Mouse (Mus musculus) limb, embryonic 13.5 days (tissue): ENCODE results near the gene Nr2e3. TPM values are rescaled to one million over a fixed set of nuclear protein-coding genes. Genes with fewer than 3 reads are reported as not detected.
"Not testable (repeated sequence)": the region's sequence is repeated elsewhere in the genome, so short reads cannot be mapped to it uniquely, and the experiment has no call there.

ENCODE experiments used
- ATAC-seq: fragments of 200-750 bp; cut with Nextera tagmentation; 2 replicates; pipeline ENCODE4 v1.8.0; 2017; ENCODE audit warnings: low read depth, moderate number of reproducible peaks, moderate TSS enrichment; ENCODE audit not compliant: low FRiP score
- H3K27ac ChIP-seq: fragments of 300-500 bp; sonication (generic); 2 replicates; pipeline ENCODE4 v1.5.1; 2015; ENCODE audit warnings: inconsistent platforms, mild to moderate bottlenecking, moderate library complexity
- H3K27me3 ChIP-seq: fragments of 300-500 bp; sonication (generic); 2 replicates; pipeline ENCODE4 v1.6.1; 2015; ENCODE audit warnings: mild to moderate bottlenecking, inconsistent platforms
- H3K36me3 ChIP-seq: fragments of 300-500 bp; sonication (generic); 2 replicates; pipeline ENCODE4 v1.6.1; 2015; ENCODE audit warnings: inconsistent platforms, mild to moderate bottlenecking, moderate library complexity
- H3K4me1 ChIP-seq: fragments of 300-500 bp; sonication (generic); 2 replicates; pipeline ENCODE4 v1.6.1; 2015; ENCODE audit warnings: inconsistent platforms
- H3K4me2 ChIP-seq: fragments of 300-500 bp; sonication (generic); replicated peaks from 2 replicates; pipeline ENCODE4 v1.6.1; 2015; ENCODE audit warnings: inconsistent platforms, mild to moderate bottlenecking, moderate library complexity
- H3K4me3 ChIP-seq: fragments of 300-500 bp; sonication (generic); 2 replicates; pipeline ENCODE4 v1.5.1; 2015; ENCODE audit warnings: moderate library complexity, mild to moderate bottlenecking, inconsistent platforms
- H3K9ac ChIP-seq: fragments of 300-500 bp; sonication (generic); 2 replicates; pipeline ENCODE4 v1.6.1; 2015; ENCODE audit warnings: mild to moderate bottlenecking, inconsistent platforms
- H3K9me3 ChIP-seq: fragments of 300-500 bp; sonication (generic); 2 replicates; pipeline ENCODE4 v1.6.1; 2016; ENCODE audit warnings: inconsistent platforms
- WGBS: fragments of 180-500 bp; shearing (Covaris S2); methylation state at CpG from one replicate; pipeline ENCODE4 v1.1.7; 2015; 5-methylcytosine and 5-hydroxymethylcytosine counted together
- polyA plus RNA-seq: library from polyadenylated mRNA; unstranded; fragments of >200 nt; fragmentation: Nextera tagmentation; extraction: Ambion mirVana; gene quantifications from 2 replicates; pipeline ENCODE4 v1.2.1, GENCODE M21; 2015

Nr2e3 gene
- polyA plus RNA-seq, 1 experiment from 2014 or later = 2.1 TPM

DNA sequence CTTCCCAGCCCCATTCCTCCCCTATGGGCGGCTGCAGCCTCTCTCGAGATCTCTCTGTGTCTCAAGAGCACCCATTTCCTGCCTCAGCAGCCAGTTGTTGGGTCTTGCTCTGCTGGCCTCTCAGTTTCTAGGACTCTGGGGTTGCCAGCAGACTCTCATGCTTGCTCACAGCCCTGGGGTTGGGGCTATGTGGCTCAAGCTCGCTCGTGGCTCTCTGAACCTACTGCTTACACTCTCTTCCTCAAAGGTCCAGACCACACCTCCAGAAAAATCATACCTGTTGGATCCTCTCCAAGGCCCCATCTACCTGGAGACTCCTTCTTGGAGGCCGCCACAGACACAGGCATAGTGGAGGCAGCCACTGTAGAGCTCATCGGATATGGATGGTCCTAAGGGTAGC, 10.9 kb downstream of the Nr2e3 start:
- peaks cover 7% of the 10 kb centered on the region; the same call in 1 of the 2 replicates for H3K4me1 ChIP-seq
- WGBS = 75% methylated on average over 6 of the region's 6 CpGs
- no peak for ATAC-seq
- no peak overlapping the region for H3K4me3 ChIP-seq
- no peak overlapping the region for H3K4me2 ChIP-seq
- H3K9me3 ChIP-seq = no peaks in the 10 kb centered on the region
- no peaks in the 10 kb centered on the region for H3K36me3 ChIP-seq
- H3K27me3 ChIP-seq = no peaks in the 10 kb centered on the region
- no peak overlapping the region for H3K27ac ChIP-seq
- no peak overlapping the region for H3K9ac ChIP-seq

DNA sequence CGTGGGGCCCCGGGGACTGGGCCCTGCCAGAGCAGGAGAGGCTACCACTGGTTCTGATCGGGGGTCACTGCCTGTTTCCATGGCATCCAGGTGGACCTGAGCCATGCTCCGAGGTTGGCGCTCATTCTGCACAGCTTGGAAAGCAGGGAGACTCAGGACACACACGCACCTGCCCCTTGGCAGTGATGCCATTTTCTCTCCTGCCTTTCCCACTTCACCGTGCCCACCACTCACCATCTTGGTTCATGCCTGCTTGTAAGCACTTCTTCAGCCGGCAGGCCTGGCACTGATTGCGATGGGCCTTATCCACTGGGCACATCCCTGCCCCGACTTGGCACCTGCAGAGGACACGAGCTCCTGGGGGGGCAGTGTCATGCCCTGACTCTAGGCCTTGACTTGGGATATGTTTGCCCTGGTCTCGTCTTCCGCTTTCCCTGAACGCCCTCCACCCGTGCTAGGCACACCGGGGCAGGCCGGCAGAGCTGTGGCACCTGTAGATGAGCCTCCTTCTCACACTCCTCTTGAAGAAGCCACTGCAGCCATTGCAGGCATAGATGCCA, 11.7 kb downstream of the Nr2e3 start:
- Histone ChIP-seq H3K27ac (no peak overlapping the region), H3K9ac (no peak overlapping the region), H3K4me1 (peaks cover 2% of the 10 kb centered on the region; the same call in 1 of the 2 replicates), H3K27me3 (no peaks in the 10 kb centered on the region), H3K9me3 (no peaks in the 10 kb centered on the region), H3K4me3 (no peak overlapping the region), H3K4me2 (no peak overlapping the region), H3K36me3 (no peaks in the 10 kb centered on the region)
- WGBS = 85% methylated on average over 17 of the region's 17 CpGs
- ATAC-seq = no peak

DNA sequence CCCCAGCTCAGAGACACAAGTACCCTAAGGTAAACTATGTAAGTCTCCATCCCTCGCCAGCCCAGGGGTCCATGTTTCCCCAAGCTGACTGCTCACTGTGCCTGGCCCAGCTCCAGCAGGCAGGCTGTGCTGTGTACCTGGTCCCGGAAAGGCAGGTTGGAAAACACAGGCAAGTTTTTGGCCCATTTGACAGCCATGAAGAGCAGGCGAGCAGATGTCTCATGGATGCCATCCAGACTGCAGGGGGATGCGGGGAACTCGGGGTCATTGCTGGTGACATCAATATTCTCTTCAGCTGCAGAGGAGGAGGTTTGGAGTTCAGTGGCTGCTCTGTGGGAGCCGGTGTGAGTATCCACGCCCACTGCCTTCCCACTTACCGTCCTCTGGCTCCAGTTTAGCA, 12.2 kb downstream of the Nr2e3 start:
- 69% methylated on average over 8 of the region's 8 CpGs for WGBS
- Histone ChIP-seq H3K9me3 (no peaks in the 10 kb centered on the region), H3K27ac (no peak overlapping the region), H3K4me3 (no peak overlapping the region), H3K36me3 (no peaks in the 10 kb centered on the region), H3K4me2 (no peak overlapping the region), H3K9ac (no peak overlapping the region), H3K27me3 (no peaks in the 10 kb centered on the region), H3K4me1 (peaks cover 3% of the 10 kb centered on the region)
- no peak for ATAC-seq

DNA sequence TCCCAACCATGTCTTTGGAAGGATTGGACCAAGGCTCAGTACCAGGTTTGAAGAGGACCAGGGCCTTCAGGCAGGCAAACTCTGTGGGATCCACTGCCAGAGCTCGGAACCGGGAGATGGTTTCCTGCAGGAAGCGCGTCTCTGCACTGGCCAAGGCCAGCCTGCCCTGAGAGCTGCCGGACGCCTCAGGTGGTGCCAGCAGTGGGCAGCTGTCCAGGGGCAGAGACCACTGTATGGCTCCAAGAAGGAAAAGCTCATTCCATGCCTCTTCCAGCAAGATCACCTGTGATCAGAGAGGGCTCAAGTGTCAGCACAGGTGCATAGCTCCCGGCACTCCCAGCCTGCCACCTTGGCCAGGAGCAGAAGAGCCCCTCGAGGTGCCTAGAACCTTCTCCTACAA, 13.2 kb downstream of the Nr2e3 start:
- no peak overlapping the region for H3K27ac ChIP-seq
- H3K36me3 ChIP-seq = no peaks in the 10 kb centered on the region
- H3K9me3 ChIP-seq = no peaks in the 10 kb centered on the region
- no peak overlapping the region for H3K4me2 ChIP-seq
- whole genome bisulfite sequencing = 88% methylated on average over 8 of the region's 8 CpGs
- no peak overlapping the region for H3K4me3 ChIP-seq
- no peaks in the 10 kb centered on the region for H3K27me3 ChIP-seq
- peaks cover 12% of the 10 kb centered on the region for H3K4me1 ChIP-seq
- no peak for ATAC-seq
- no peak overlapping the region for H3K9ac ChIP-seq

DNA sequence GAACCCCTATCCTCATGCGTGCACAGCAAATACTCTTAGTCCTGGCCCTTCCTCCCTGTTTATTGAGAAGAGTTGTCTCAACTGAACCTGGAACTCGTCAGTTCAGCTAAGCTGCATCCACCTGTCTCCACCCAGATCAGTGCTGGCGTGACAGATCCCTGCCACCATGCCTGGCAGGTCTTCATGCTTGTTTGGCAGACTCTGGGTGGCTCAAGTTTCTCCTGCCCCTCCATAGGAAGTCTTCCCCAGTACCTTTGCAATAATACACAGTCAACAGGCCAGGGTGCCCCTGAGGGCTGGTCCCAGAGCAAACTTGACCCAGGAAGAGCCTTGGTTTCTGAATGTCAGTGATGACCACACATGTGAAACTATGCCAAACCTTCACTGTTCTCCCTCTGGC, 15.2 kb downstream of the Nr2e3 start:
- Histone ChIP-seq H3K27me3 (no peaks in the 10 kb centered on the region), H3K4me1 (peaks cover 24% of the 10 kb centered on the region), H3K27ac (no peak overlapping the region), H3K36me3 (no peaks in the 10 kb centered on the region), H3K4me3 (no peak overlapping the region), H3K4me2 (no peak overlapping the region), H3K9me3 (no peaks in the 10 kb centered on the region), H3K9ac (no peak overlapping the region)
- WGBS = 70% methylated on average over 3 of the region's 3 CpGs
- ATAC-seq = no peak

DNA sequence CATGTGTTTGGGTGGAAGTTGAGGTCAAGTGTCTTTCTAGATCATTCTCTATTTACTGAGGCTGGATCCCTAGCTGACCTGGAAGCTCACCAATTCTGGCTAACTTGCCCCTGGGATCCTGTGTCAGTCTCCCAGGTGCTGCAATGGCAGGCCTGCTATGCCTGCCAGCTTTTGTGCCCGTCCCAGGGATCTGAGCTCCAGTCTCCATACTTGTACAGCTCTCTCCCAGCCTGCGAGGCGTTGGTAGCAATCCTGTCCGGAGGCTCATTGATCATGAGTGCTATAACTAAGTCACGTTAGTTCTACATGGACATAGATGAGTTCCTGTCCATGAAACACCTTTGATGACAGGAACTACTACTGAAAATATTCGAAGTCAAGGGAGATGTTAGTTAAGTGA, 16.6 kb downstream of the Nr2e3 start:
- Histone ChIP-seq H3K27me3 (no peaks in the 10 kb centered on the region), H3K36me3 (no peaks in the 10 kb centered on the region), H3K27ac (no peak overlapping the region), H3K4me3 (no peak overlapping the region), H3K4me1 (peaks cover 31% of the 10 kb centered on the region), H3K9me3 (no peaks in the 10 kb centered on the region), H3K9ac (no peak overlapping the region), H3K4me2 (no peak overlapping the region)
- ATAC-seq = no peak
- 92% methylated on average over 6 of the region's 6 CpGs for WGBS

DNA sequence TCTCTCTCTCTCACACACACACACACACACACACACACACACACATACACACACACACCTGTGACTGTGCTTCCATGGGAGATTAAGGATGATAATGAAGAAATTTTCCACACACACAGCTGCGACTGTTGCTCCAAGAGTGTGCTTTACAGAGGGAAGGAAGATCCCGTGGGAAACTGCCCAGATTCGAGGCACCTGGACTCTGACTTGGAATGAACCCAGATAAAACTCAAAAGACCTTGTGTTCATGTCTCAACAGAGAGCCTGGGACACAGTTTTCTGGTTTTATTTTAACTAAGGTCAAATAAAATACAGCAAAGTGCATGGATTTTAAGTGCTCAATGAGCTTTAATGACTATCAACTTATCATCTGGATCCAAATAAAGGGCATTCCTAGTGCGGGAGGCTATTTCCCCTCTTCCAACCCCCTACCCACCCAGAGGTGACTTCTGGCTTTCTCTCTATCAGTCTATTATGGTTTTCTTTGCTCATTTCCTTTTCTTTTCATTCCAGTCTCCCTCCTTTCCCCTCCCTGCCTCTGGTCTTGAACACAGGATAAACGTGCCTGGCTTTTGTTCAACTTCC, 17.9 kb downstream of the Nr2e3 start:
- Histone ChIP-seq H3K36me3 (no peaks in the 10 kb centered on the region), H3K4me3 (no peak overlapping the region), H3K4me1 (peaks cover 31% of the 10 kb centered on the region), H3K9ac (no peak overlapping the region), H3K27me3 (no peaks in the 10 kb centered on the region), H3K27ac (no peak overlapping the region), H3K9me3 (no peaks in the 10 kb centered on the region), H3K4me2 (no peak overlapping the region)
- peak; percentile 26; the same call in 1 of the 2 replicates for ATAC-seq
- WGBS = 42% methylated on average over 5 of the region's 5 CpGs

DNA sequence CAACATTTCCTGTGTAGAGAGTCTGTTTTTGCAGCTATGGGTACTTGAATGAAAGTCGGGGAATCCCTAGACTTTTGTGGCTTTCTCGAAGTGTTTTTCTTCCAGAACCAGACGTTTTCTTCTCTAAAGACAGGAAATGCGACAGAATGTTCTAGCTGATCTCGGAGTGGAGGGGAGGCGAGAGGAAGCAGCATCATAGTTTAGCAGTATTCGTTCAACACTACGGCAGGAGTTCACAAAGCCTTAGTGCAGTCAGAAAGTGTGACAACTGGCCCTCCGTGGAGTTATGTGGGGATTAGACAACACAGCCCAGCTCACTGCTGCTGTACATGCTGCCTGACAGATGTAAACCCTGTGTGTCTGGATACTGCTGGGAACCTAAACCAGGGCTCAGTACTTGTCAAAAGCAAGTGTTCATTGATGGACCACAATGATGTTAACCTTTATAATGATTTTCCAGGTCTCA, 18.5 kb downstream of the Nr2e3 start:
- ATAC-seq = 0 out of 2 replicates have a peak, but pooled peaks have one; percentile 61
- H3K27me3 ChIP-seq = no peaks in the 10 kb centered on the region
- H3K9me3 ChIP-seq = no peaks in the 10 kb centered on the region
- no peak overlapping the region for H3K27ac ChIP-seq
- WGBS = 39% methylated on average over 9 of the region's 9 CpGs
- H3K36me3 ChIP-seq = no peaks in the 10 kb centered on the region
- H3K4me2 ChIP-seq = no peak overlapping the region
- no peak overlapping the region for H3K4me3 ChIP-seq
- H3K4me1 ChIP-seq = peaks cover 31% of the 10 kb centered on the region
- H3K9ac ChIP-seq = no peak overlapping the region

DNA sequence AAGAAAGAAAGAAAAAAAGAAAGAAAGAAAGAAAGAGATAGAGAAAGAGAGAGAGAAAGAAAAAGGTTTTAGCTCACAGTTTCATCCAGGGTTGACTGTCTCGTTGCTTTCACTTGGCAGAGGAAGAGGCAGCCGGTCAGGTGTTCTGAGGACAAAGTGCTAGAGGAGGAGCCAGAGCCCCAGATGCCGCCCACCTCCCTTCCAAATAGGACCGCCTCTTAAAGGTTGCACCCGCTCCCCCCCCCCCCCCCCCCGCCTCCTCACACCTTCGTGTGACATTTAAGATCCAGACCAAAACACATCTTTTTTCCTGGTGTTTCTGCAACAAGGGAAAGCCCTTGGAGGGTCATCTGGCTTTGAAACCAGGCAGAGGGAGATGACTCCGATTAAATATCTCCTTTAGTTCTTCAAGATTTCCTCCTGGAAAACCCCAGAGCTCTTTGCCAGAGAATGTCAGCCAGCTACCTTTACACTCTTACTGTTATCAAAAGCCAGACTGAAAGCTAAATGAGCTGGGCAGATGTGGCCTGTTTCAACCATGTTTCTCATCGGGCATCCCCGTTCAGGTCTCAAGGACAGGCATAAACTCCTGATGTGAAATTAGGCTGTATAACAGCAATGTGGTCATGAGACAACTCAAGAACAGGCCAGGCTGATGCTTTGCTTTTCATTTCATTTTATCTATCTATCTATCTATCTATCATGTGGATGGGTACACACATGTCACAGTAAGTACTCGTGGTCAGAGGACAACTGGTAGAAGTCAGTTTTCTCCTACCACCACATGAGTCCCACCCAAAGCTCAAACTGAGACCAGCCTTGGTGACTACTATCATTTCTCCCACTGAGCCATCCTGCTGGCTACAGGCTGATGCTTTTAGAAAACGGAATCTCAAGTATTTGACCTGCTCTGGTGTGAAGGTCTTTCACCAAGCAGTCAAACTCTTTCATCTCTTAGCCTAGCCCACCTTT, 19.3 kb downstream of the Nr2e3 start:
- Histone ChIP-seq H3K27me3 (no peaks in the 10 kb centered on the region), H3K36me3 (no peaks in the 10 kb centered on the region), H3K4me3 (no peak overlapping the region), H3K9ac (no peak overlapping the region), H3K4me1 (peaks cover 31% of the 10 kb centered on the region), H3K9me3 (no peaks in the 10 kb centered on the region), H3K4me2 (no peak overlapping the region), H3K27ac (no peak overlapping the region)
- no peak for ATAC-seq
- WGBS = 56% methylated on average over 11 of the region's 12 CpGs

DNA sequence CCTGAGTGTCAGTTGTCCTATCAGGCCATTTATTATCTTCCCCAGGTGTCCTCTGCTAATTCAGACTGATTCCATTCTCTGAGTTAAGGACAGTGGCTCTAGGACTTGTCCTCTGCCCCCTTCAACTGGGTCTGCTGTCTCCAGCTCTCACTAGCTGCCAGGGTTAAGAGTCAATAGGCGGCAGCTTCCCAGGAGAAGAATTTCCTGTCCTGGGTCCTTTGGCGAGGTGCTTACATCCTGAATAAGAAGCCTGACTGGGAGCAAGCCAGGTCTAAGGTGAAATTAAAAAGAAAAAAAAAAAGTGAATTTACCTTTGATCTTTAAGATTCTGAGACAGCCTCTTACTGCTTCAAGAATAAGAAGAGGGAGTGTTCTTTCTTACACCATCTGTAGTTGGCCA, 20.8 kb downstream of the Nr2e3 start:
- ATAC-seq = no peak
- no peak overlapping the region for H3K9ac ChIP-seq
- no peaks in the 10 kb centered on the region for H3K27me3 ChIP-seq
- no peaks in the 10 kb centered on the region for H3K9me3 ChIP-seq
- peaks cover 31% of the 10 kb centered on the region for H3K4me1 ChIP-seq
- no peaks in the 10 kb centered on the region for H3K36me3 ChIP-seq
- H3K27ac ChIP-seq = no peak overlapping the region
- no peak overlapping the region for H3K4me3 ChIP-seq
- 39% methylated on average over 2 of the region's 2 CpGs for WGBS
- no peak overlapping the region for H3K4me2 ChIP-seq

DNA sequence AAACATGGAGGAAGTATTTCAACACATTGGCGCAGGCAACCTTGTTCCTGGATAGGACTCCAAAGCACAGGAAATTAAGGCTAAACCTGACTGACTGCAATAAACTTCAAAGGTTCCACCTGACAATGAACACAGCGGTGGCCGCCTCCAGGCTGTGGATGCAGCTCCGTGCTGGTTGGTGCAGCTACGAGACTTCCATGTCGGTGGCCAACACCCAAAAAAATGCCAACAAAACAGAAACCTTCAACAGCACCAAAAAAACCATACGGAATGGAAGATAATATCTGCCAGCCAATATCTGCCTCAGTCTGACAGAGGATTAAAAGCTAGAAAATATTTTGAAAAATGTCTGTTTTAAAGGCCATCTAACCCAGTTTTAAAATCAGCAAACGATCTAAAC, 21.9 kb downstream of the Nr2e3 start:
- no peak overlapping the region for H3K4me3 ChIP-seq
- H3K4me1 ChIP-seq = peaks cover 31% of the 10 kb centered on the region
- no peaks in the 10 kb centered on the region for H3K27me3 ChIP-seq
- H3K4me2 ChIP-seq = no peak overlapping the region
- H3K36me3 ChIP-seq = no peaks in the 10 kb centered on the region
- H3K9me3 ChIP-seq = no peaks in the 10 kb centered on the region
- ATAC-seq = no peak
- 29% methylated on average over 8 of the region's 8 CpGs for WGBS
- H3K27ac ChIP-seq = no peak overlapping the region
- H3K9ac ChIP-seq = no peak overlapping the region

DNA sequence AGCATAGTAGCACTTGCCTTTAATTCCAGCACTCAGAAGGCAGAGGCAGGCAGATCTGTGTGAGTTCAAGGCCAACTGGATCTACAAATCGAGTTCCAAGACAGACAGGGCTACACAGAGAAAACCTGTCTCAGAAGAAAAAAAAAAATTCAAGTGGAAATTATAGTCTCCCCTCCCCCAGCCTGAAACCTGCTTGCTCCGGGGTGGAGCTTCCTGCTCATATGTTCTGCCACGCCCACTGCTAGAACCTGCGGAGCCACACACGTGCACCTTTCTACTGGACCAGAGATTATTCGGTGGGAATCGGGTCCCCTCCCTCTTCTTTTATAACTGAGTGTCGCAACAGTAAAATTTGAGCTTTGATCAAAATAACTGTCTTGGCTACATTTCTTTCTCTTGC, 24.6 kb downstream of the Nr2e3 start:
- not testable (repeated sequence) for H3K27ac ChIP-seq, H3K4me2 ChIP-seq, ATAC-seq, H3K27me3 ChIP-seq, H3K36me3 ChIP-seq, H3K9me3 ChIP-seq, H3K9ac ChIP-seq, H3K4me3 ChIP-seq
- WGBS = 85% methylated on average over 8 of the region's 8 CpGs
- peaks cover 11% of the 10 kb centered on the region; the same call in 1 of the 2 replicates for H3K4me1 ChIP-seq
